In the genomic region with DNA sequence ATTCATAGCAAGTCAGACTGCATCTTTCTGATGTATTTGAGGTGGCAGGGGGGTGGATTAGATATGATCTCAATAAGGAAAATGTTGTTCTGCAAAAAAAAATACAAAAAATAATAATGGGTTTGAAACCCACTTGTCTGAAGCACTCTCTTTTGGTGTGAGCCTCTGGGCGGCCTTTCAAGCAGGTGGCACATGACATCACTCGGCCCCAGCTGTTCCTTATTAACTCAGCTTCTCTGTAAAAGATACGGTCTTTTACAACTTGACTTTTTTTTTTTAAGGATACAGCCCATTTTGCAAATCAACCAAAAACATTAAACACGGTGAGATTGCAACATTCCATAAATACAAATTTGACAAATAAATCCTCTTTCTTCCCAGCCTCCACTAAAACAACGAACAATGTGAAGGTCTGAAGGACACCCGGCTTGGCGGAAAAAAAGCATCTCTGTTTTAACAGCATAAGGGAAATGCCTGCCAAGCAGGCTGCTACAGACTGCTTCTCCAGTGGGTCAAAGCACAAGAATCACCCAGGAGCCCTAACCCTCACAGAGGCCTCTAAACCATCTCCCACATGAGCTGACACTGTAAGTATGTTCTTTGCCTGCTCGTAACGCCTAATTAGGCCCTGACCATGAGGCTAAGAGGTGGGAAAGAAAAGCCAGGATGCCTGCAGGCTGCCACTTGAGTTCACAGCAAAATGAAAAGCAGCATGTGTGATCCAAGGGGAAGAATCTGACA, we compare ENCODE assay signal across 17 mouse cellular contexts.
A peak's percentile ranks its signal among the peaks of the same experiment; 100 is the strongest.
DNase-seq lines count a peak whose midpoint lies in the region; ATAC-seq lines count a peak whose summit lies in the region.
"Had no signal": no experiment of that assay in that cellular context is flagged by ENCODE, and none has a peak within 500 bp of the region (broad histone marks: within the 10 kb centered on the region; RNA-seq: fewer than 3 reads in every experiment).

No protein-coding gene starts in this region.

- no peak overlapping the region for H3K4me3 ChIP-seq in hindbrain, embryonic 11.5 days (ENCODE audit: low read depth, low read length)
- H3K4me3 ChIP-seq in hindbrain, embryonic 14.5 days (replicated peaks; ENCODE audit: low read length): no peak overlapping the region
- H3K4me3 ChIP-seq in limb, embryonic 10.5 days: no peak overlapping the region
- no peak overlapping the region for H3K4me3 ChIP-seq in neural tube, embryonic 15.5 days (replicated peaks)
- H3K4me3 ChIP-seq in kidney, embryonic 16.5 days (ENCODE audit: low read length): no peak overlapping the region
- H3K4me3 ChIP-seq: erythroblast, embryonic 14.5 days; heart, adult 2 months; liver, embryonic 12.5 days; megakaryocyte, embryonic 14.5 days; stomach, embryonic 15.5 days had no signal

- 67% methylated on average over 9 of the region's 9 CpGs for WGBS in hindbrain, embryonic 11.5 days
- 68% methylated on average over 9 of the region's 9 CpGs for WGBS in hindbrain, embryonic 14.5 days
- WGBS in limb, embryonic 10.5 days: 39% methylated on average over 9 of the region's 9 CpGs
- WGBS in neural tube, embryonic 15.5 days: 62% methylated on average over 9 of the region's 9 CpGs
- 55% methylated on average over 9 of the region's 9 CpGs for WGBS in kidney, embryonic 16.5 days

- H3K4me1 ChIP-seq in hindbrain, embryonic 11.5 days (replicated peaks; ENCODE audit: control insufficient read depth, insufficient read depth, low read length): no peaks in the 10 kb centered on the region
- H3K4me1 ChIP-seq in hindbrain, embryonic 14.5 days (replicated peaks; ENCODE audit: control insufficient read depth, insufficient read depth, low read length): no peaks in the 10 kb centered on the region
- no peaks in the 10 kb centered on the region for H3K4me1 ChIP-seq in limb, embryonic 10.5 days
- H3K4me1 ChIP-seq in neural tube, embryonic 15.5 days: no peaks in the 10 kb centered on the region
- no peaks in the 10 kb centered on the region for H3K4me1 ChIP-seq in kidney, embryonic 16.5 days (ENCODE audit: insufficient read depth, low read length)
- H3K4me1 ChIP-seq: liver, embryonic 12.5 days; megakaryocyte, embryonic 14.5 days; stomach, embryonic 15.5 days had no signal

- no peaks in the 10 kb centered on the region for H3K27me3 ChIP-seq in hindbrain, embryonic 11.5 days (ENCODE audit: control insufficient read depth, insufficient read depth, low read length)
- H3K27me3 ChIP-seq in hindbrain, embryonic 14.5 days (ENCODE audit: control insufficient read depth, insufficient read depth, low read length): no peaks in the 10 kb centered on the region
- no peaks in the 10 kb centered on the region for H3K27me3 ChIP-seq in limb, embryonic 10.5 days (ENCODE audit: low read depth, poor library complexity, severe bottlenecking)
- H3K27me3 ChIP-seq in neural tube, embryonic 15.5 days (replicated peaks): no peaks in the 10 kb centered on the region
- H3K27me3 ChIP-seq in kidney, embryonic 16.5 days (ENCODE audit: insufficient read depth, low read length): no peaks in the 10 kb centered on the region
- H3K27me3 ChIP-seq: liver, embryonic 12.5 days; megakaryocyte, embryonic 14.5 days; stomach, embryonic 15.5 days had no signal

- ATAC-seq in hindbrain, embryonic 11.5 days (ENCODE audit: low FRiP score): no peak
- no peak for ATAC-seq in hindbrain, embryonic 14.5 days (ENCODE audit: low FRiP score)
- no peak for ATAC-seq in neural tube, embryonic 15.5 days (ENCODE audit: low FRiP score)
- ATAC-seq in kidney, embryonic 16.5 days (ENCODE audit: low FRiP score, low TSS enrichment): no peak
- ATAC-seq: inflammation-experienced regulatory T-cells, adult 6 months; liver, embryonic 12.5 days; lung, postnatal 0 days; midbrain, embryonic 16.5 days; Patski had no signal

- H3K36me3 ChIP-seq in hindbrain, embryonic 11.5 days (ENCODE audit: control insufficient read depth, insufficient read depth, low read length): no peaks in the 10 kb centered on the region
- no peaks in the 10 kb centered on the region for H3K36me3 ChIP-seq in hindbrain, embryonic 14.5 days (replicated peaks; ENCODE audit: control insufficient read depth, insufficient read depth)
- no peaks in the 10 kb centered on the region for H3K36me3 ChIP-seq in limb, embryonic 10.5 days
- no peaks in the 10 kb centered on the region for H3K36me3 ChIP-seq in neural tube, embryonic 15.5 days
- no peaks in the 10 kb centered on the region for H3K36me3 ChIP-seq in kidney, embryonic 16.5 days (ENCODE audit: insufficient read depth, low read length)
- H3K36me3 ChIP-seq: liver, embryonic 12.5 days; stomach, embryonic 15.5 days had no signal

- H3K9ac ChIP-seq in hindbrain, embryonic 11.5 days (ENCODE audit: low read depth, low read length): no peak overlapping the region
- H3K9ac ChIP-seq in hindbrain, embryonic 14.5 days: no peak overlapping the region
- H3K9ac ChIP-seq in neural tube, embryonic 15.5 days (replicated peaks): no peak overlapping the region
- H3K9ac ChIP-seq in kidney, embryonic 16.5 days (replicated peaks; ENCODE audit: low read length): no peak overlapping the region
- H3K9ac ChIP-seq: liver, embryonic 12.5 days; stomach, embryonic 15.5 days had no signal

- no peaks in the 10 kb centered on the region for H3K9me3 ChIP-seq in hindbrain, embryonic 11.5 days (ENCODE audit: control insufficient read depth, low read length)
- no peaks in the 10 kb centered on the region for H3K9me3 ChIP-seq in hindbrain, embryonic 14.5 days (ENCODE audit: control insufficient read depth, low read length)
- no peaks in the 10 kb centered on the region for H3K9me3 ChIP-seq in limb, embryonic 10.5 days (replicated peaks)
- H3K9me3 ChIP-seq in neural tube, embryonic 15.5 days (replicated peaks): no peaks in the 10 kb centered on the region
- no peaks in the 10 kb centered on the region for H3K9me3 ChIP-seq in kidney, embryonic 16.5 days (ENCODE audit: low read length)
- H3K9me3 ChIP-seq: liver, embryonic 12.5 days; stomach, embryonic 15.5 days had no signal

- H3K4me2 ChIP-seq in hindbrain, embryonic 11.5 days (replicated peaks; ENCODE audit: low read depth, low read length): no peak overlapping the region
- no peak overlapping the region for H3K4me2 ChIP-seq in hindbrain, embryonic 14.5 days (replicated peaks)
- no peak overlapping the region for H3K4me2 ChIP-seq in neural tube, embryonic 15.5 days
- no peak overlapping the region for H3K4me2 ChIP-seq in kidney, embryonic 16.5 days (replicated peaks; ENCODE audit: low read depth, low read length)
- H3K4me2 ChIP-seq: liver, embryonic 12.5 days; stomach, embryonic 15.5 days had no signal

- peak; percentile 14 for DNase-seq in embryo, embryonic 10 days (ENCODE audit: low spot score)
- DNase-seq in embryo, embryonic 9.5 days (ENCODE audit: extremely low spot score): no peak
- peak; percentile 3 for DNase-seq in hindbrain, embryonic 11.5 days (ENCODE audit: low spot score)
- DNase-seq in hindbrain, embryonic 14.5 days (ENCODE audit: low spot score): no peak
- peak; percentile 31 for DNase-seq in limb, embryonic 10.5 days (ENCODE audit: low spot score)
- DNase-seq in layer of hippocampus, postnatal 14 days (ENCODE audit: low spot score in 2 of 2): no peak

- H3K27ac ChIP-seq in hindbrain, embryonic 11.5 days (ENCODE audit: low read depth, low read length): no peak overlapping the region
- no peak overlapping the region for H3K27ac ChIP-seq in hindbrain, embryonic 14.5 days
- H3K27ac ChIP-seq in limb, embryonic 10.5 days: no peak overlapping the region
- no peak overlapping the region for H3K27ac ChIP-seq in neural tube, embryonic 15.5 days (replicated peaks)
- no peak overlapping the region for H3K27ac ChIP-seq in kidney, embryonic 16.5 days (ENCODE audit: low read length)
- H3K27ac ChIP-seq: heart, adult 2 months; liver, embryonic 12.5 days; stomach, embryonic 15.5 days had no signal

Comparison
In these comparisons a context has a peak if more than half of its experiments do, and no peak if none do; other contexts are left out.
1. DNase-seq: peak in embryo, embryonic 10 days (single experiment), hindbrain, embryonic 11.5 days (single experiment) and limb, embryonic 10.5 days (single experiment); none in embryo, embryonic 9.5 days (single experiment), hindbrain, embryonic 14.5 days (single experiment) and layer of hippocampus, postnatal 14 days (0 of 2).